Mouse (Mus musculus) CD4-positive helper T cell, adult 2 months (primary cell): ENCODE data around the gene Olfr301.

ENCODE experiments used
- DNase-seq: peaks from one replicate; pipeline ENCODE4 v3.0.0-alpha.2; 2012; ENCODE audit warnings: low read depth, missing footprints, low spot score

Olfr301 gene

GRCm38 (mm10) chr7:86403546-86403945 is at the start of gene Olfr301:
Olfr301 (plus strand) TSS chr7:86403846.
- no peak for DNase-seq

GRCm38 (mm10) chr7:86366828-86367227 is 36.8 kb upstream of the Olfr301 start, which contains the start of gene Olfr305:
Olfr305 (minus strand) TSS chr7:86366928.
- DNase-seq, result no peak

DNA sequence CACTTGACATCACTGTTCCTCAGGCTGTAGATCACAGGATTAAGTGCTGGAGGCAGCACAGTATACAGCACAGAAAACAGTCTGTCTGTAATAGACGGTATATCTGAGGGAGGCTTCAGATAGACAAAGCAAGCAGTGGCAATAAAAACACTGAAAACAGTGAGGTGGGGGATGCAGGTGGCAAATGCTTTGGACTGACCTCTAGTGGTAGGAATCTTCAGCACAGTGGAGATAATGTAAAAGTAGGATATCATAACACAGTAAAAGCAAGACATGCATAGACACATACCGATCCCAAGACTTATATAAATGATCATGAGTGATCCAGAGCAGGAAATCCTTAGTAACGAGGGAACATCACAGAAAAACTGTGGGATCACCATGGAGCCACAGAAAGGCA is 17.9 kb upstream of the Olfr301 start:
- DNase-seq, result no peak

GRCm38 (mm10) chr7:86386558-86386957 is 17.1 kb upstream of the Olfr301 start, which contains the start of gene Olfr304:
Olfr304 (minus strand) TSS chr7:86386658.
- no peak for DNase-seq

- no peak for DNase-seq
Observed at GRCm38 (mm10) chr7:86397689-86398088, 6.0 kb upstream of the Olfr301 start, which contains the start of gene Olfr303. Olfr303 (minus strand) TSS chr7:86397789.

DNA sequence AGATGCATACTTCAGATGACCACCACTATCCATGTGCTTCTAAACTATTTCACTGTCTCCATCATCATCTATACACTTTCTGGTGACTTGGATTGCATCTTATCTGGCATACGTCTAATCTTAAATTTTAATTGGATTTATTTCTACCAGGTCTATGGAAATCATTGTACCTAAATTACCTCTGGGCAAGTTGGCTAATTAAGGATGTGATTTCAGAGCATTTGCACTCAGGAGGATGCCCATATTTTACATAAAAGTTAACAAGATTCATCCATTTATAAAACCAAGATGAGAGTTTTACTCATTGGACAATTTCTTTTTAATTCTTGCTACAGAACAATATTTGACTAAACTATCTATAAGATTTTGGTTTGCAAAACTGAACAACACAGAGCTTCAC is 56.0 kb downstream of the Olfr301 start, which contains the start of gene Olfr299:
Gene Olfr299 (plus strand): TSS at position 301 of the 400 bp plus-strand sequence.
- no peak for DNase-seq
